Mouse (Mus musculus): Measurements from ENCODE around the gene Islr. TPM values are rescaled to one million over a fixed set of nuclear protein-coding genes. Genes with fewer than 3 reads are reported as not detected.

The Islr gene
- total RNA-seq, 2 experiments from 2014 or later, result 23.7 to 32.1 TPM

DNA sequence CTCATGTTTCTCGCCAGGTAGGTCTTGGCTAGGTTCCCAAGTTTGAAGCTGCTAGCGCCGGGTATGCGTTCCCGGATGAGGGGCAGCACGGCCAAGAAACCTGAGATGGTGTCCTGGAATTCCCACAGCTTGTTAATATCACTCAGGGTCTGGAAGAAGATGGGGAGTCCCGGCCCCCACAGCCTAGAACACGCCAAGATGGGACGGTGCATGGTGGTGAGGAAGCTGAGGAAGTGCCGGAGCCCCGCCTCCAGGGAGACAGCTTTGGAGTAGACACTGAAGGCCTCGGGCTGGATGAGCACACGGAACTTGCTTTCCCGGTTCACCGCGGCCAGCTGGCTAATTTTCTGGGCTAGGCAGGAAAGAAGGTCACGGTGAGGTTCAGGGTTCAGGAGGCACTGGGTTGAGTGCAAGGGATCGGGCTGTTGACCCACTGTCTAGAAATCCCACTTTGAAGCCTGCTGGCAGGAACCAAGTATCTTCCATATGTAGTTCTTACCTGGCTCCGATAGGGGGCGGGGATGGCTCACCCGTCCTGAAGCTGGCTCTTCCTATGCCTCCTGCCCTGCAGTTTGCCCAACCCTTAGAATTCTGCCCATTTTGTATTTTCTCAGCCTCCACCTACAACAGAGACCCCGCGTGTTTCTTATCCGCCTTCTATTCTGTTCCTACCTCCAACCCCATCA, 16.3 kb upstream of the Islr start:
- DNase-seq, result peak; percentile 36 to 73

DNA sequence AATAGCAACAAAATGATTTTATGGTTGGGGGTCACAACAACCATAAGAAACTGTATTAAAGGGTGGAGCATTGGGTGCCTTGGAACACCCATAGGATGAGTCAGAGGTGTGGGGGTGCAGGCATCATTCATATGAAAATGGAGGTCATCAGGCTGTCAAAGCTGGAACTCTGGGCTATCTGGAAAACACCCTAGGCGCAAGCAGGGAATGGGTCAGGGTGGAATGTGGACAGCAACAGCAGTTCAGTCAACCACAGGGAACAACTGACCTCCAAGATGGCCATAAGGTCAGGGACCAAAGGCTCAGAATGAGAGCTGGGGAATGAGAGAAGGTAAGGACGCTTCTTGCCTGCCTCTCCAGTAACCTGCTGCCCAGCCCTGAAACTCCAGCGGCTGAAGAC, 14.4 kb upstream of the Islr start:
- no peak for DNase-seq

DNA sequence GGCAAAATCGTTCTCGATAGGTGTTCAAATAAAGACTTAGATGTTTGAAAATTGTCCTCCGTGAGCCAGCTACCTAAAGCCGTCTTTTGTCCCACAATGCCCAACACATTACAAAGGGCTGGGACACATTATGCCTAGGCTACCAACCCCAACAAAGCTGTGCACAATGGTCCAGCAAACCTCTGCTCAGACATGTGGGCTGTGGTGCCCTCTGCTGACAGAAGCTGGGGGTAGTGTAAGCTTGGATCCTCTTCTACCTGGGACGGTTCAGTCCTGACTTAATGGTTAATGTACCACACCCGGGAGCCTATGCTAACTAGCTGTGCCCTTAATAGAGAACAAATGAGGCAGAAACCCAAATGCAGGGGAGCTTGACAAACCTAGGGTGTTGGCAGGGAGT, 12.3 kb upstream of the Islr start:
- DNase-seq, result peak; percentile 64 to 66

DNA sequence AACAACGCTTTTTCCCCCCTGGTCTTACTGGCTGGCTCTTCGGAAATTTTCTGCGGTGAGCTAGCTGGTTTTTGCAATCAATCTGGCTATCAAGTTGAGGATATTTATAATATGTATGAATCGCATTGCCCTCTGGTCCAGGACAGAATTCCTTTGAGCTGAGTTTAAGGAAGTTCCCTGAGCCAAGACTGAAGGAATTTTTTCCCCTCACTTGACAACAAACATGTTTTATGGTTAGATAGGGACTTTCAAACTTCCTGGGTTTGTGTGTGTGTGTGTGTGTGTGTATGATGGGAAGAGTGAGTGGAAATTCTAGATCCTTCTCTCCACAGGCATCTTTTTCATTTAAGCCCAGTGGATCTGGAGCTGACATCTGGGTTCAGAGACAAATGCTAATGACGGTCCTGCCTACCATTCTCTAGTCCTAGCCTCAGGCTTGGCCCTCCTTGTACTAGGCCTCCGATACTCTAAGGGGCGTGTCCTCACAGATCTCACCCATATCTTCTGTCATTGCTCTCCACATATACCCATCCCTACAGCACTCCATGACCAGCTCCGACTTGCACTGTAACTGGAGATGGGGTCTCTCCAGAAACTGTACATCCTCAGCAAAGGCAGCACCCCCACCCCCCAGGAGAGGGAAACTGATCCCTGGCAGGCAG, 10.5 kb upstream of the Islr start:
- peak in 1 of 2 experiments; percentile 55 for DNase-seq

DNA sequence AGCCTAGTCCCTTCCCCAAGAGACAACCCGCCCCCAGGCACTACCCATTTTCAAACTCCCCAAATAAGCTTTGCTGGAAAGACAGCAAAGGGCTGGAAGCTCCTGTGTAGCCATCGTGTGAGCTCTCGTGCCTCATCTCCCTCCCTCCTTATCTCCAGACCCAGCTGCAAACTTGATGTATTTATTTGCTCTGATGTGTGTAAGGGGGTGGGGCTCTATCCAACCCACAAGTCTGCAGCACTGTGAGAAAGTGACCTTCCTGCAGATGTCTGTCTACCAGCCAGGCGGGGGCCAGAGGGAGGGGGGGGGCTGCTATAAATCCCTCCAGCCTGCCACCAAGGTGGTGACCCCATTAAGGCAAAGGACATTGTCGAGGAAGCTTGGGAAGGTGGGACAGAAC, 9.8 kb upstream of the Islr start:
- DNase-seq, result peak in 1 of 2 experiments; percentile 52

DNA sequence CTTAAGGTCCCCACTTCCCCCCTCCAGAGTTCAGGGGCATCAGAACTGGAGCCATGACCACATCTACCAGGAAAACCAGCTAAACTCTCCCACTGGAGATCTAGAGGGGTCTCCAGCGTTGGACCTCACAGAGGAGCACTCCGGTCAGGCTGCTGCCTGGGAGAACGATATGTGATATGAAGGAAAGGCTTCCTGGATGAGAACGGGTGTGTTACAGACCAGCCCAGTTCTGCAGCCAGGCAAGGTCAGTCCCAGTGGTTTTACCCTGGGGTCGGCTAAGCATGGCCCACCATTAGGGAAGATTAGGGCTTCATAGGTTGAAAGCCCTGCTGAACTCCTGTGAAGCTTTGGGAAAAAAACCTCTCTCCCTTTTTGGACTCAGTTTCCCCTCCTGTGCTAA, 9.3 kb upstream of the Islr start:
- no peak for DNase-seq

DNA sequence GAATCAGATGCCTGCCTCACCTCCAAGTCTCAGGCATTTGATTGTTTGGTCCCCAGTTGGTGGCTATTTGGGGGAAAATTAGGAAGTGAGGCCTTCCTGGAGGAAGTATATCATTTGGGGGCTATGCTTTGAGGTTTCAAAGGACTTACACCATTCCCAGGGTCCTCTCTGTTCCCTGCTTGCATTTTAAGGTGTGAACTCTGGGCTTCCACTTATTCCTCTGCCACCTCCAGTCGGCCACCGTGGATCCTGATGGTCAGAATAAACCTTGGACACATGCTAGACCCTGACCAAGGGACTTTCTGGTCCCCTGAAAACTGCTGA, 6.2 kb upstream of the Islr start:
- no peak for DNase-seq

DNA sequence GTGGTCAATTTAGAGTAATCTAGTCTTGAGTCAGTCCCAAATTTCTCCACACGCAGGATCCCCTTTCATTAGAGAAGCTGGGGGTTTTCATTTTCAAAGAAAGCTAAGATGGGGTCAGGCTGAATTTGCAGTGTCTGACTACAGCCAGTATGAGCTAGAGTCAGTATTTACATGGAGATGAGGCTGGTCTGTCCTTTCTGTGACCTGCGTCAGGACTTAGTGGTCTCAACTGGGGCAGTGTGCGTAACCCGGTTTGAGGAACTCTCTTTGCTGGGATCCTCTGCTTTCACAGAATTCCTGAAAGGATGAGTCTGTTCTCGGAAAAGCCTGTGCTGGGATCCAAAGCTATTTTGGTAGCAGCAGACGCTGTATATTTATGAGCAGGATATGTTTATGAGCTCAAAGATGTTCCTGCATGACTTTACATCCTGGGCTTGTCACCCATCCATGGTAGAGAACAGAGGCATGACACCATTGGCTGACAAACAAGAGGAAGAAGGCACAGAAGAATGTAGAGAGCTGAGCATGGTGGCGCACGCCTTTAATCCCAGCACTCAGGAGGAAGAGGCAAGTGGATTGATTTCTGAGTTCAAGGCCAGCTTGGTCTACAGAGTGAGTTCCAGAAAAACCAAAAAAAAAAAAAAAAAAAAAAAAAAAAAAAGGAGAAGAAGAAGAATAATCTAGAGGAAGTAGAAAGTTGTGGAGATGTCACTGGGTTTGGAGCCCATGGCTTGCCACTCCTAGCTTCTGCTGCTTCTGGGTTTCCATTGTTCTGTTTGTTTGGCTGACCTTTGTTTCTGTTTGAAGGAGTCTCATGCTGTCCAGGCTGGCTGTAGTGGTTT, 5.6 kb upstream of the Islr start:
- no peak for DNase-seq

DNA sequence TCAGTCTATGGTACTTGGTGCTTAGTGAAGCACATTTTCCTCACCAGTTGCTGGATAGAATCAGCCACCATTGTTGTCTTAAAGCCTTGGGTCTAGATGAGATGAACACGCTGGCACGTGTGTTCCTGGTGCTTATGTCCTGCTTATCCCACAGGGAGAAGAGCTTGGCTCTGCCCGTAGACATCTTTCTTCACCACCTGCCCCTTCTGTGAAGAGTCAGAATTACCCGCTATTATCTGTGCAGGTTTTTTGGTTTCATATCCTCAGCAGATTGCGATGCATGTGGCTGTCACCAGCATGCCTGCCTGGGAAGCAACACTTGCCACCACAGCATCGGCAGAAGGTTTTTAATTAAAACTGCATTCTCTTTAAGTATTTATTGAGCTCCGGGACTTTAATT, 1.9 kb upstream of the Islr start:
- DNase-seq, result no peak

DNA sequence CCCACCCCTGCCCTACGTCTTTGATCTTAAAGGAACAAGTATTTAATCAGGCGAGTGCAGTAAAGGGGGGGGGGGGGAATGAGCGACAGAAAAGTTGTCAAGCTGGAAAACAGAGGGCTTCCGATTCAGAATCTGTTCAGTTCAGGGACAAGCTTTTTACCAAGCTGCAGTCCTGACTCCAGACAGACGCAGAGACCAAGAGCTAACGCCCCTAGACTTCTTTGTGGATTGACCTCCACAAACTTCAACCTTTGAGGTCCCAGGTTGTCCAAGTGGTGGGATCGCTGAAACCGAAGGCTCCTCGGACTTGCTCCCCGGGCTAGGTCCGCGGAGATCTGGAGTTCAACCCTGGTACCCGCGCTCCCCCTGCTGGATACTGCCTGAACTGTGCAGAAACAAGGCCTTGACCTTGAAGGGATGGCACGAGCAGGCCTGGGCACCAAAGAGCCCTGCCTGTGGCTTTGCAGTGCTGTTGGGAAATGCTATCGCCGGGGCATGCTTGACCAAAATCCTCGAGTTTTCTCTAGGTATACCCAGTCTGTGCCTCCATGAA, 418 bp upstream of the Islr start:
- DNase-seq, result peak; percentile 95 to 96

DNA sequence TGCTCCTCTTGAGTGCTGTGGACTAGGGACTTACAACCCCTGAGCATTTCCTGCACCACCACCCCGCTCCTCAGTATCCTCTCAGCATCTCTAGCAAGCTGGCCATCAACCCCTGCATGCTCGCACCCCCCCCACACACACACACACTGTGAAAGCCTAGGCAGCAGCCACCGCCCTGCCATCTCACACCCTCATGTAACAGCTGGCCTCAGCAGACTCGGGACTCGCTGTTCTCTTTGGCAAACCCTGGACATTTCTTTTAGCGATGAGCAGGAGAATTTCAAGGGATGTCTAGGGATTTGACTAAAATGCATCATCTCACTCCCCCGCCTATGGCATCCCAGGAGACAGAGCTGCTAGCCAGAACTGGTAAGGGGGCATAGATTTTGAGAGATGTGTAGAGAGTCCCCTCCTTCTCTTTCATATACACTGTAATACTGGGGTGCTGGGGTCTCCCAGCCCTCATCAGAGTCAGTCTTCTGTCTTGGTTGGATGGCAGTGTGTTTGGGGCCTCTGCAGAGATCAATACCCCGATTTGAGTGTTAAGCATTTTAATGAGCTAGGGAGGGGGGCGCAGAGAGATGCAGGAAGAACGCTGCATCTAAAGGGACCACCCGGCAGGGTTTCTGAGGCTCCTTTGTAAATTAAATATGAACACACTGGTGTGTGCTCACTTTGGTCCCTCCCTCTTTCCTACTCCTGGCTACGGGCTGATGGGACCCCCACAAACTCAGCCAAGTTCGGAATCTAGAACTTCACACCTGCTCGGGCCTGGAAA, 1.2 kb downstream of the Islr start:
- DNase-seq, result no peak

DNA sequence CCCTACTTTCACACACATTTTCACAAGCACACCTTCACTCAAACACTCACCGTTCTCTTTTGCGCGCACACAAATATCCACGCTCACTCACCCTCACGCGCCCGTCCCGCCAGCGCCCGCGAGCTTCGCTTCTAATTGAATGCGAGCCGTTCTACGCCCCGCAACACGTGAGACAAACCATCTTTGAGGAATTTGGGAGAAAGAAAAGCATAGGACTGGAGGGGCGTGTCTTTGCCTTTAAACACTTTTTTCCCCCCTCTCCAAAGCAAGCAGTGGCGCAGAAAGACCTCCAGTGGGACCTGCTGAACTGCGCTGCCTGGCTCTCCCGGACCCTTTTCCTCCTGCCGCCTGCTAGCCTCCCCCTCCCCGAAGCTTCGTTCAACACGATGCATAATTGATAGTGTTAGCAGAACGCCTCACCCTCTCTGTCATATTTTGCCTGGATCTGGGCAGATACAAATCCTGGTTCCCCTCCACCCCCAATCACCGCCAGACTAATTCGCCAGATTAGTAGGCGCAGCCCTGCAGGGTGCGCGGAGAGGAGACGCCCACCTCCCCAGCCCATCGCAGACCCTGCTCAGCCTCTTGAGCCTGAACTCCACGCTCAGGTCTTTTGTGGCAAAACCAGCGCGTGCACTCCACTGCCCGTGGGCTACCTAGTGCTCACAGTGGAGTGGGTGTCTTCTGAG, 2.1 kb downstream of the Islr start:
- DNase-seq, result no peak

DNA sequence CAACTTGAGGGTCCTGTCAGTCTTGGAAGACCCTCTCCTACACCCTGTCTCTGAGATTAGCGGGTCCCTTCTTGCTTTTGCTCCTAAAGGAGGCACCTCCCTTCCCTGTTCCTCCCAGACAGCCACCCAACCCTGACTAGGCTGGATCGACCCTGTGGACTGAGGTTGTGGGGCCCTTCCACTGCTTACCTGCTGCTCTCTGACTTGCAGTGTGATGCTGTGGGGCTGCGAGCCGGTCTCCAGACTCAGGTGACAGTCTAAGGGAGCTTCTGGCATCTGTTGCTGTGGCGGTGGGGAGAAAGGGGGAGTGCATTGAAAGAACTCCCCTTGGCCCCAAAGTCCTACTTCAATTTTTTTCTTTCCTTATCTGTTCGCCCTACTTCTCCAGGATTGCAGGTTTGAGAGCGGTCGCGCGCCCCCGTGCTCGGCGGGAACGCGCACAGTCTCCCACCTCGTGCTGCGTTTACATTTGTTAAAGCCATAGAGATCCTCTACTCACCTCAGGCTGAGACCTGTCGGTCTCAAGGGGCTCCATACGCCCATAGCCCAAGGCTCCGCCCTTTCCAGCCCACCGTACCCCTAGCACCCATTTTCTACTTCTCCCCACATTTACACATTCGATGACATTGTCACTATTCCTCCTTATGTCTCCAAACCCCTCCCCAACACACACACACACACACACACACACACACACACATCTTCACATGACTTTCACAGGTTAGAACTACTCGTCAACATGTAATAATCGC, 2.8 kb downstream of the Islr start:
- no peak for DNase-seq

DNA sequence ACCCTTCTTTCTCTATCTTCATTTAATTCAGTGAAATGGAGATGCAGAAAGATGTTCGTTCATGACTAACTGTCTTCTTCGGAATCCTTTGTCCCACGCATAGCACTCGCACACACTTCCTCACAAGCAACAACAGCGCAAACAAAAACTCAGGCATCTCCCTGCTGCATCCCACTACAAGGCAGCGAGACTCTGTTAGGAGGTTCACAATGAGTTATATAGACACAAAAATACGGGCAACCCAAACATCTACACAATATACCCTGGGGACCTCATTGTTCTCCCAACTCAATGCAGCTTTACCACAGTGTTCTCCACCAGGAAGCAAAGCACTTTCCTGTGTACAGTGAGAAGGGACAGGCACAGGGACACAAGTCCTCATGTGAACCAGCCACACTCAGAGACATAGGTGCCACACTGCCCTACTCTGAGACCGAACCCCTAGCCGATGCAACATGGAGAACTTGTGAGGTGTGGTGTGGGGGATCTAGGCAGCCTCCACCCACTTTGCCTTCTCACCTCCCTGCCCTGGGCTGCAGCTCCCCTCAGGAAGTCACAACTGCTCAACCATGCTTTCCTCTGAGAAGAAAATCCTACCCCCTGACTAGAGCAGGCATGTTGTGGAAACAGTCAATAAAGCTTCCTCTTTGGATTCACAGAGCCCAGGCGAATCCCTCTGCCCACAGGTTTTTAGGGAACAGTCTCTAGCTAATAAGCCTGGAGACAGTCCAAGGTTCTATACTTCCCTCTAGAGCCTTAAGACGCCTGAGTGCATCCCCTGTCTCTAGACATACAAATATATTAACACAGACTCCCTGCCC, 3.6 kb downstream of the Islr start:
- no peak for DNase-seq

DNA sequence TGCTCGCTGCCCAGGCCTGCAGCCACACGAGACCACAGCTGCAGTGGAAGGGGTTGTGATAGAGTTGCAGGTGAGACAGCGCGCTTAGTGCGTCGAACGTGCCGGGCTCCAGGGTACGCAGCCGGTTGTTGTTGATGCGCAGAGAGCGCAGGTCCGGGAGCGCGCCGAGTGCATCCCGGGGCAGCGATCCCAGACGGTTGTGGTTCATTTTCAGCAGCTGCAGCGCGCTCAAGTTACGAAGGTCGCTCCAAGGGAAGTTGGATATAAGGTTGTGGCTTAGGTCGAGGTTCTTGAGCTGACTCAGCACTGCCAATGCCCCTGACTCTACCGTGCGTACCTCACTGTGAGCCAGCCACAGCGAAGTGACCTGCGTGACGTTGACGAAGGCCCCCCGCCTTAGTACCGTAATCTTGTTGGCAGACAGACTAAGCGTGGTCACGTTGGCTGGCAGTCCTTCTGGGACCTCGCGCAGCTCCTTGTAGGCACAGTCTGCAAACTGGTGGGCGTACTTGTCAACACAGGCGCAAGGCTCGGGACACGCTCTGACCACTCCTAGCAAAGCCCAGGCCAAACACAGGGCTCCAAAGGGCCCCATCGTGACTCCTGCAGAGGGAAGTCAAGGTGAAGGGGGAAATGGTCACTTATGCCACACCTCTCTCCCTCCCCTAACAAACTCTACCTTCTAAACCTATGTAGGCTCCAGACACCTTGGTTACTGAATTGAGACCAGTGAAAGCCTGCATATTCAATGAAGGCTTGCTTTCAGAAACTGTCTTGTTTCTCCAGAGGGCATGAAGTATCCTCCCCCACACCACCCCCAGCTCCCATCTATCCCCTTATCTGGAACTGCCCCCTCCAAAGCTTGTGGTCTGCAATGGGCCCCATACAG, 4.5 kb downstream of the Islr start:
- DNase-seq, result no peak

DNA sequence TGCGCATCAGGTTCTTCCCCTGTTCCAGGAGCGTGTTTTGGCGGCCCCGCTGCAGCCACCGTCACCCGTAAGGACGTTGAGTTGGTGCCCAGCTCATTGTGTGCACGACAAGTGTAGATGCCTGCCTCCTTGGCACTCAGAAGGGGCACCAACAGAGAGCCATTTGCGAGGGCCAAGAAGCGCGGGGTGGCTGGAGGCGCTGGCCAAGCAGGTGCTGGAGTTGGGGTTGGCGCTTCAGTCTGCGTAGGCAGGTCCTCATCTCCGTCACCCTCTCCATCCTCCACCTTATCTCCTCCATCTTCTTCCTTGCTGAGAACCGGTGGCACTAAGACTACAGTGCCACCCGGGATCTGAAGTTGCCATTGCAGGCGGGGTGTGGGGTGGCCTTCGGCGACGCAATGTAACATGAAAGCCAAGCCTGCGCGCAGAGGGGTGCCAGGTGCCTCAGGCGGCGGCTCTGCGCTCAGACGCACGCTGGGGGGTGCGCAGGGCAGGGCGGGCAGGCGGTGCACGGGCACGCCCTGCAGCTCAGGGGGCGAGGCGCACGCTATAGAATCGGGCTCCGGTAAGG, 5.2 kb downstream of the Islr start:
- no peak for DNase-seq

DNA sequence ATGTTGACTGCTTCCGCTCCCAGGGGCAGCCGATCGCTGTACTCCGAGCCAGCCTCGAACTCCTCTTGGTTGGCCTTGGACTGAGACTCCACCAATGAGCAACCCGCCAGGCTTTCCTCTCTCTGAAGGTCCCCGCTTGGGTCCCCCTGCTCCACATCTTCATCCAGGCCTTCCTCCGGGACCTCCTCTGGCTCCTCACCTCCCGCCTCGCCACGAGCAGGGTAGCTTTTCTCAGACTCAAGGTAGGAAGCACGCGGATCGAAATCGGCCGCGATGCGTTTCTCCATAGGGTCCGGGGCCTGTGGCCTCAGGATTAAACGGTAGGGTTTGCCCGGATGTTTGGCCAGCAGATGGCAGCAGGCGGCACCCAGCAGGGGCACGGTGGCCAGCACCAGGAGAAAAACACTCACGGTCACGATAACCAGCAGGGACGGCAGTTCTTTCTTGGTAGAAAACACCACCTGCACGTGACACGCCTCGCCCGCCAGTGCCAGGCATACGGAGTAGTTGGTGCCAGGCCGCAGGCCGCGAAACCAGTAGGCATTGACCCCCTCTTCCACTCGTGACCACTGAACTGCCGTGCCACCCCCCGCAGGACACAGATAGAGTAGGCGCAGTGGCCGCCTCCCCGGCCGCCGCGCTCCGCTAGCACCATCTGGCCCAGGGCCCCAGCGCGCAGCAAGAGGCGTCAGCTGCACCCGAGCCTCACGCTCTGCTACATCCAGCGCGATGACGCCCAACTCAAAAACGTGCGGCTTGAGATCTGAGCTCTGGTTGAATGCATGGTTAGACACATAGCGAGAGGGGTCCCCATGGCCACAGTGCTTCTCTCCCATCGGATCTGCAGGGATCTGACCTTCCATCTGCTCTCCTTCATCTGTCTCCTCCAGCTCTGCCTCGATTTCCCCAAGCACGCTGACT, 6.1 kb downstream of the Islr start:
- peak; percentile 73 to 82 for DNase-seq

All from adrenal gland, postnatal 36 days (tissue).